Mouse (Mus musculus) embryonic fibroblast, embryonic 13.5 days (primary cell): Measurements from ENCODE around the gene Syt5.

ENCODE experiments used
- CTCF ChIP-seq: IDR thresholded peaks from 2 replicates; pipeline ENCODE4 v1.5.1; 2011; ENCODE audit warnings: mild to moderate bottlenecking, control low read depth, low read length, moderate library complexity, borderline replicate concordance; ENCODE audit not compliant: insufficient read depth
- POLR2A ChIP-seq: IDR thresholded peaks from 2 replicates; pipeline ENCODE4 v1.6.1; 2011; ENCODE audit warnings: low read depth, mild to moderate bottlenecking, control low read depth, low read length, moderate library complexity

DNA sequence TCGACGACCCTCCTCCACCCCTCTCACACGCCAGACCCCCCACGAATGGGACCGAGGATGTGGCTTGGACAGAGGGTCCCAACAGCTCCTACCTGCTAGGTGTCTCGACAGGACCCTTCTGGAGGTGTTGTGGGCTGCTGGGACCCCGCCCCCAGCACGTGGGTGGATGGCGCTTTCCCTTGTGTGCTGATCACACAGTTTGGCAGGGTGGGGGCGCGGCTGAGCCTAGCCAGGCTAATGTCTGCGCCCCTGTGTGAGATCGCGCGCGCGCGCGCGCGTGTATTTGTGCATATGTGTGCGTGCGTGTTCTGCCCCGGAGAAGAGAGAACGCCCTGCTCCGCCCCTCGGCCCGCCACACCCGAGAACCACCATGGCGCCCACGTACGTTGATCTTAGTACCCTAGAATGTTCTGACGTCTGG is at the start of gene Syt5:
- TF ChIP-seq CTCF (no peak), POLR2A (no peak)
